Mouse (Mus musculus) heart, postnatal 0 days (tissue): ENCODE results near the gene Hps1.

ENCODE experiments used
- CTCF ChIP-seq: IDR thresholded peaks from 2 replicates; pipeline ENCODE4 v1.5.1; 2016; ENCODE audit warnings: antibody characterized with exemption, control low read depth, low read depth
- EP300 ChIP-seq: IDR thresholded peaks from 2 replicates; pipeline ENCODE4 v1.6.1; 2016; ENCODE audit warnings: antibody characterized with exemption, low read depth

- no peak for TF ChIP-seq EP300
- TF ChIP-seq CTCF, result no peak
Observed at GRCm38 (mm10) chr19:42750196-42750595, 29.6 kb downstream of the Hps1 start.
